Mouse (Mus musculus) 416B (cell line): ENCODE measurements around the gene Gstm5.
"Not testable (repeated sequence)": the region's sequence is repeated elsewhere in the genome, so short reads cannot be mapped to it uniquely, and the experiment has no call there.

ENCODE experiments used
- DNase-seq: peaks from one replicate; pipeline ENCODE4 v3.0.0; 2011; ENCODE audit warnings: low read depth

The Gstm5 gene

DNA sequence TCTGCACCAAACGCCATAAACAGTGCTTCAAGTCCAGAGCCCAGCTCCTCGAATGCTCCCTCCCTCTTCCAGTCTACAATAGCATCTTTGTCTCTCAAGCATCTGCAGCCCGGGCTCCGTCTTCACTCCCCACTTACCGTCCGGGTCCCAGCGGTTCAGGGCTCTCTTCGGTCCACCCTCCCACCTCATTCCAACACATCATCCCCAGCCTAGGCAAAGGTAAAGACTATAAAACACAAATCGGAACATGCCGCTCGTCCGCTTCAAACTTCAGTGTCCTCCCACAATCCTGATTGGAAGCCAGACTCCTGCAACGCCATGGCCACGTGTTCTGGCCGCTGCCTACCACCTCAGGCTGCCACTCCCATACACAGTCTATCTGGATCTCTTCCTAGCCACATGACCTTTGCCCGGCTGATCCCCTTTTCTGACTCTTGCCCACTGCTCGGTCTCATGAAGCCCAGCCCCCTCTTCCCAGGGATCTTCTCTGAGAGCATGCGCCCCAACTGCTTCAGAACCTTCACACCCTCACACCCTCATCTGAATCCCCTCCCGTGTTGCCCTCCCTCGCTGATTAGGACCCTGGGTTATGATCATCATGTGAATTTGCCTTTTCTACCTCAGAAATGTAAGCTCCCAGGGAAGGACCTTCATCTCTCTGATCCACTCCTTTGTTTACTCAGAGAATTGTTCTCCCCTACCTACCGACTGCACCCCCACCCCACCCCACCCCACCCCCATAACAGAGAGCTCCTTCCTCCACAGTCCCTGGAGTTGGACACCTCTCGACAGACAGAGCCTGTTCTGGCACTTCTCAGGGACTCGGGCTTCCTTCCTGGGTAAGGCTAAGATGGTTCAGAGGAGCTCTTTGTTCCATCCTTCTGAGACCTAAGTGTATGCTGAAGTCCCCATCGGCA, 22.0 kb upstream of the Gstm5 start:
- DNase-seq, result no peak

DNA sequence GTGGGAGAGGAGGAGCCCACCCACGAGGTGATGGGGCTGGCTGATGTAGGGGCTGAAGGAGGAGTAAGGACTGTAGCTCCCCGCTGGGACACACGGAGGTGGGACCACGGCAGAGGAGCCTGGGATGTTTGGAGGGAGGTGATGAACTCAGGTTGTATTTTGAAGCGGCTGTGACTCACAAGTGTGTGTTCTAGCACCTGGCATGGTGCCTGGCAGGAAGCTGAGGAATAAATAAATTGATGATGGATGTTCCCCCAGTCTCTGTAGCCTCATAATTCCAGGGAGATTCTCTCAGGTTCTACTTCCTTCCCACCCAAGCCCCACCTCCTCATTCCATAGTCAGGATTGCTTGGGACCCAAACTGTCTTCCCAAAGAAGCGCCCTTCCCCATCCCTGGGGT, 20.4 kb upstream of the Gstm5 start:
- no peak for DNase-seq

GRCm38 (mm10) chr3:107877005-107877404, 18.6 kb upstream of the Gstm5 start, which contains the start of gene Eps8l3:
Eps8l3 (plus strand) TSS chr3:107877229.
- DNase-seq, result no peak

GRCm38 (mm10) chr3:107877747-107878736, 17.6 kb upstream of the Gstm5 start:
- no peak for DNase-seq

DNA sequence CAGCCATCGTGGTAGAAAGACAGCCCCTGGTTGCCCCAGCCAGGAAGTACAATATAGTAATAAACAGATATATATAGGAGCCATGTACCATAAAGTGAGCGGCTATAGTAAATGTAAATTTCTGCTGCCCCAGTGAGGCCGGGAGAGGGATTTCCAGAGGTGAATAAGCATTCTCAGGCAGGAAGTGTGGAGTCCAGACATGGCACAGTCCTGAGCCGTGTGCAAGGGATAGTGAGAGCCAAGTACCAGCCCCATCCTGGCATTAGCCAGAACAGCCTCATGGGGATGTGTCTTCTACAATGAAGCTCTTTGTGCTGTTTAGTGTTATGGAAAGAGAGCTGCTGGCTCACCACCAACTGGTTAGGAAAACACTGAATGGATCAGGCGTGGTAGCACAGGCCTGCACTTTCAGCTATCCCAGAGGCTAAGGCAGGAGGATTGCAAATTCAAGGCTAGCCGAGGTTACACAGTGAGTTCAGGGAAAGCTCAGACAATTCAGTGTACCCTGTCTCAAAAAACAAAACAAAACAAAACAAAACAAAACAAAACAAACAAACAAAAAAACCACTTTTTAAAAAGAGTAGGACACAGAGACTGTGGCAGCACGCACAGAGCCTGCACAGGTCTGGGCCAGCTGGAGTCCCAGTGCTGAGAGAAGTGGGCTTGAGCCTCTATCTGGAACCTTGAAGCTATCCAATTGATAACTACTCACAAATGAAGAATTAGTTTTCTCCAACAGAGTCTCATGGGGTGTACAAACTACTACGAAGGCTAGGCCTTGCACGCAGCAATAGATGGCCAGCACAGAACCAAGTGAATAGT, 7.7 kb upstream of the Gstm5 start:
- DNase-seq, result no peak

DNA sequence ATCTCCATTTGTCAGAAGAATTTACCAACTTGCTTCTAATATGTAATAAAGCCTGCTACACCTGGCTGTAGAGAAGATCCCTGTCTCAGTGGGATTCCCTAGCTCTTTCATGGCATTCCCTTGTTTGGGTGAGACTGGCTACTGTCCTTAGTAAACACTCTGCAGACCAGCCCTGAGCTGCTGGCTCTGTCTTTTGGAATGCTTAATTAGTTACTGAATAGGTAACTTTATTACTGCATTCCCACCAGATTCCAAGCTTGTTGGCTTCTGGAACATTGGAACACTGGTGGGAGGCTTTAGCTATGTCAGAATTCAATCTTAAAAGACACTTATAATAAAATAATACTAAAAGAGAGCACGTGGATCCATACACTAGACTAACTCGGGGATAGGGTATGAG, 6.4 kb upstream of the Gstm5 start:
- not testable (repeated sequence) for DNase-seq

- DNase-seq, result no peak
Observed at GRCm38 (mm10) chr3:107895194-107895719, 364 bp upstream of the Gstm5 start.

GRCm38 (mm10) chr3:107898691-107899090, 3.1 kb downstream of the Gstm5 start:
- no peak for DNase-seq

DNA sequence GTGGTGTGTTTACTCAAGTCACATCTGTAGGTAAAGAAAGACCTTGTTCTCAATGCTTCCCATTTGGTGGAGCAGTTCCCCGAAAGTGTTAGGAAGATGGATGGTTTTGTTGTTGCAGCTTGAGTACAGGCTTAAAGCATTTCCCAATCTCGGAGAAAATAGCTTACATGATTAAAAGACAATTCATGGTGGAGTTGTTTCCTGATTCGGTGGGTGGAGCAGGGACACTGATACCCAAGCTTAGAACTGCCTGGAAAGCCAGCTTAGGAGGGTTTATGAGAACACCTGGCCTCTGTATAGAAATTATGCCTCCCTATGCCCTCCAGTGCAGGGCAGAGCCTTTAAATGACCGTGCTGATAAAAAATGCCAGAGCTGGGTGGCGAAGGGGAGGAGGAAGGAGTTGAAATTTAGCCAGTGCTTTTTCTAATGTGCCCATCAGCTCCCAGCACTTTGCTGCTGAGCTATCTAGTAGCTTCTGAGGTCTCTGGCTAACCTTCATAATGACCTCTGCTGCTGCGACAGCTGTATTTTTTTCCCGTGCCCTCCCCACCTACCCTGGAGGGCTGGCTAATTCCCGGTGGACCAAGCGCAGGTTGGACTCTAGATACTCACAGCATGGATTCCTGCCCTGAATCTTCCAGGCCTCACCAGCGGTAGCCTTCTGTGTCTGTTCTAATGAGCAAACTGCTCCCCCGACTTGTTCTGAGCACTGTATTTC, 5.5 kb downstream of the Gstm5 start:
- no peak for DNase-seq

GRCm38 (mm10) chr3:107905942-107906341, 10.3 kb downstream of the Gstm5 start:
- DNase-seq, result no peak

- DNase-seq, result no peak
Observed at GRCm38 (mm10) chr3:107916674-107917073, 21.1 kb downstream of the Gstm5 start.

GRCm38 (mm10) chr3:107917097-107917496, 21.5 kb downstream of the Gstm5 start:
- peak; percentile 30 for DNase-seq

DNA sequence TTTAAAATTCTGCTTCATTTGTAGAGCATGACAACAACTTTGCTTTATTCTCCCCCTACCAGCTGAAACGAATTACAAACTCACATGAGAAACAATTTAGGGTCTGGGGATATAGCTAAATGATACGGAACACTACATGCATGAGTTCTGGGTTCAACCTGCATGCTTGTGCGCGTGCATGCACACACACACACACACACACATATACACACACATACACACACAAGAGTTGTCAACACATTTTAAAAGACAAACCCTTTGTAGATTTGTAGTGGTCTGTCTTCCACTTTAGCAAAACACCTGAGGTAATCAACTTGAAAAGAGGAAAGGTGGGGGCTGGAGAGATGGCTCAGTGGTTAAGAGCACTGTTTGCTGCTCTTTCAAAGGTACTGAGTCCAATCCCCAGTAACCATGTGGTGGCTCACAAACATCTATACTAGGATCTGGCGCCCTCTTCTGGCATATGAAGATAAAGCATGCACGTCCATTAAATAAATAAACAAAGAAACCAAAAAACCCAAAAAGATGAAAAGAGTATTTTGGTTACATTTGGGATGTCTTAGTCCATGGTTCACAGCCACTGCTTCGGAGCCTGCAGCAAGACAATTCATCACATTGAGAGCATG, 22.3 kb downstream of the Gstm5 start:
- DNase-seq, result peak; percentile 69

DNA sequence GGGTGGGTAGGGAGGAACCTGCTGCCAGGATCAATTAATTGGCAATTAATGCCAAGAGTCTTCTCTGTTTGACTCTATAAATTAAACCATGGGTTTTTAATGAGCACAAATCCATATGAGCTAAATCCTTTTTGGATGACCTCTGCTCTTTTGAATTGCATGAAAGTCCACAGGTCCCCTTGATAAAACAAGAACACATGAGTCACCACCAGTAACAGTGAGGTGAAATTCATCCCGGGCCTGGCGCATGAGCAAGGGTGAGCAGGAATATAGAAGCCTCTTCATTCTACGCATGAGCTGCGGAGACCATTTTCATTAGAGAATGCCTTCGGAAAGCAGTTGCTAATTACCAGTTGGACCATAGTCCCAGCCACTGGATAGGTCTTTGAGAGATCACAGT, 24.7 kb downstream of the Gstm5 start:
- no peak for DNase-seq

- DNase-seq, result no peak
Observed at GRCm38 (mm10) chr3:107925335-107925734, 29.7 kb downstream of the Gstm5 start.

DNA sequence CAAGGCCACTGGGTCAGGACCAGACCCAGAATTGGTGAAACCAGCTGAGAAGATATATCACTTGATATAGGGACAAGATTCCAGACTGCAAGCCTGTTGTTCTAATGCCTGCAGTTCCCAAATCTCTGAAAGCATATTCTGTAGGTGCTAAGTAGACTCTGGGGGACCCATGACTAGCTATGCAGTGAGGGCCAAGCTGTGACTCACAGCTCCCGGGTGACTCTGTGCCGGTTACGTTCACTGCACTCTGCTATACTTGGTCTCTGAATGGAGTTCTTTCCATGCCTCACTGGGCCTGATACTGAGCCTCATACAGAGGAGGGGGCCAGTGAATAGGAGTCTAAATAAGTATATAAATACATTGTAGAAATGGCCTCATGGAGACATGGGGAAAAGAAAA, 32.2 kb downstream of the Gstm5 start:
- no peak for DNase-seq

GRCm38 (mm10) chr3:107928691-107929090, 33.1 kb downstream of the Gstm5 start:
- DNase-seq, result no peak

DNA sequence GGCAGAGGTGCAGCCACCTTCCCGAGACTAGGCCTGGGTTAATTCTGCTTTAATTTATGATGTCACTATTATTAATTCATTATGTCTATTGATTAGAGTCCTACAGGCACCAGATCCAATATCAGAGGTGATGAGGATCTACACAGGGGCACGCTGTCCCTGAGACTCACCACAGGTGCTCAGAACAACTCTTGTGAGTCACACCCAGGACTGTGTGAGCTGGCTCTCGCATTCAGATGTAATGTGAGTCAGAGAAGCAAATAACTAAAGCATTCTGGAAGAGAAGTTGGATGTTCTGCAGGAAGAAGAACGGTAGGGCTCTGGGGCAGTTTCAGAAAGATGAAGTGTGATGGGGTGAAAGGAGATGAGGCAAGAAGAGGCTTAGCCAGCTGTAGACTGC, 33.6 kb downstream of the Gstm5 start:
- no peak for DNase-seq

- DNase-seq, result no peak
Observed at GRCm38 (mm10) chr3:107929731-107930130, 34.1 kb downstream of the Gstm5 start.

DNA sequence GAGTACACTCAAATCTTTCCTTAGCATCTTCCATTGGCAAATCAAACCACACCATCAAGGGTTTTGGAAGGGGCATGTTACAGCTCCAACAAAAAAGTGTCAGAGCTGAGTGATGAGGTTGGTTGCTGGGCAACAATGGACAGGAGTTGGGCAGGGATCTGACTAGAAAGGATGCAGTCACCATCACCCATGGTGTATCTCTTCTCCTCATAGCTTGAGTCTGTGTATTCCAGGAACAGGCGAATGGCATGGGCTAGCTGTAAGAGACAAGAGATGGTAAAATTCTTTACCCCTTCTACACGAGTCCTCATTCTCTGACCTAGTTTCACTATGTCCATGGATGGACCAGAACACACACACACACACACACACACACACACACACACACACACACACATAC, 35.5 kb downstream of the Gstm5 start:
- no peak for DNase-seq
